Mouse (Mus musculus) CH12.LX (cell line): ENCODE data around the gene Cald1. TPM values are rescaled to one million over a fixed set of nuclear protein-coding genes. Genes with fewer than 3 reads are reported as not detected.

Experiments used
- DNase-seq: peaks from one replicate; pipeline ENCODE4 v3.0.0-alpha.2; 2013; ENCODE audit errors: extremely low read depth
- H3K27ac ChIP-seq: 2 replicates; pipeline ENCODE4 v1.5.1; 2012; ENCODE audit warnings: low read depth, mild to moderate bottlenecking, control low read depth, moderate library complexity; ENCODE audit not compliant: insufficient read depth
- H3K27me3 ChIP-seq: replicated peaks from 2 replicates; pipeline ENCODE3; 2012; ENCODE audit warnings: inconsistent platforms
- H3K36me3 ChIP-seq, 2 experiments: replicated peaks in 1 of 2; 2 replicates each; pipeline versions ENCODE3 to v1.6.1; 2012; ENCODE audit warnings: inconsistent platforms in 1 of 2, low read length in 1 of 2, mild to moderate bottlenecking in 1 of 2, mixed read lengths in 1 of 2, moderate library complexity in 1 of 2; ENCODE audit not compliant: control insufficient read depth in 1 of 2, insufficient read depth in 1 of 2
- H3K4me1 ChIP-seq, 2 experiments: 2 replicates each; pipeline ENCODE4 v1.6.1; 2012; ENCODE audit warnings: inconsistent platforms in 1 of 2, moderate library complexity in 1 of 2; ENCODE audit not compliant: insufficient read depth in 2 of 2, control insufficient read depth in 1 of 2
- H3K4me2 ChIP-seq: 2 replicates; pipeline ENCODE4 v1.6.1; 2012; ENCODE audit warnings: low read depth, mild to moderate bottlenecking, control low read depth; ENCODE audit not compliant: poor library complexity, insufficient read depth, severe bottlenecking
- H3K4me3 ChIP-seq, 3 experiments: fragments of 150-350 bp in 1 of 3; sonication (generic) in 1 of 3; replicated peaks in 1 of 3; 2 replicates each; pipeline versions ENCODE3 to v1.5.1; 2011 to 2012; ENCODE audit warnings: low read depth in 2 of 3, low read length in 2 of 3, mild to moderate bottlenecking in 2 of 3, moderate library complexity in 2 of 3, control low read depth in 1 of 3, improper control_type of control experiment in 1 of 3, inconsistent platforms in 1 of 3, mixed read lengths in 1 of 3; ENCODE audit not compliant: poor library complexity in 1 of 3
- H3K79me2 ChIP-seq: replicated peaks from 2 replicates; pipeline ENCODE4 v1.6.1; 2012; ENCODE audit warnings: mild to moderate bottlenecking, moderate library complexity; ENCODE audit not compliant: control insufficient read depth, poor library complexity, insufficient read depth, severe bottlenecking; ENCODE audit errors: extremely low read depth
- H3K9ac ChIP-seq: 2 replicates; pipeline ENCODE4 v1.6.1; 2012; ENCODE audit warnings: low read depth, mild to moderate bottlenecking, control low read depth, moderate library complexity; ENCODE audit not compliant: insufficient read depth
- H3K9me3 ChIP-seq: replicated peaks from 2 replicates; pipeline ENCODE3; 2012; ENCODE audit warnings: low read length, inconsistent platforms, mixed read lengths
- CHD2 ChIP-seq: IDR thresholded peaks from 2 replicates; pipeline ENCODE4 v1.6.1; 2011; ENCODE audit warnings: low read length, improper control_type of control experiment
- CTCF ChIP-seq, 2 experiments: IDR thresholded peaks in 1 of 2; conservative IDR thresholded peaks in 1 of 2; 2 replicates each; pipeline ENCODE4 v1.5.1; 2011 to 2012; ENCODE audit warnings: low read depth in 2 of 2, low read length in 2 of 2, improper control_type of control experiment in 1 of 2, inconsistent platforms in 1 of 2, mild to moderate bottlenecking in 1 of 2, moderate library complexity in 1 of 2
- E2F4 ChIP-seq: IDR thresholded peaks from 2 replicates; pipeline ENCODE4 v1.6.1; 2011; ENCODE audit warnings: low read depth, low read length, improper control_type of control experiment; ENCODE audit not compliant: insufficient replicate concordance
- ELF1 ChIP-seq: IDR thresholded peaks from 2 replicates; pipeline ENCODE4 v1.6.1; 2014; ENCODE audit warnings: low read depth, mild to moderate bottlenecking, inconsistent platforms, low read length, improper control_type of control experiment
- EP300 ChIP-seq: IDR thresholded peaks from 2 replicates; pipeline ENCODE4 v1.6.1; 2011; ENCODE audit warnings: low read length, improper control_type of control experiment
- ETS1 ChIP-seq: conservative IDR thresholded peaks from 2 replicates; pipeline ENCODE4 v1.6.1; 2012; ENCODE audit warnings: low read depth, mild to moderate bottlenecking, inconsistent platforms, low read length, improper control_type of control experiment, moderate library complexity
- HCFC1 ChIP-seq: IDR thresholded peaks from 2 replicates; pipeline ENCODE4 v1.6.1; 2012; ENCODE audit warnings: low read depth, mild to moderate bottlenecking, inconsistent platforms, low read length, improper control_type of control experiment
- KAT2A ChIP-seq: IDR thresholded peaks from 2 replicates; pipeline ENCODE4 v1.6.1; 2012; ENCODE audit warnings: low read length, improper control_type of control experiment, inconsistent platforms; ENCODE audit not compliant: insufficient replicate concordance
- MEF2A ChIP-seq: IDR thresholded peaks from 2 replicates; pipeline ENCODE4 v1.6.1; 2014; ENCODE audit warnings: low read depth, mild to moderate bottlenecking, inconsistent platforms, low read length, improper control_type of control experiment, borderline replicate concordance
- MYC ChIP-seq: IDR thresholded peaks from 2 replicates; pipeline ENCODE4 v1.6.1; 2011; ENCODE audit warnings: low read depth, mild to moderate bottlenecking, improper control_type of control experiment, low read length
- NELFE ChIP-seq: IDR thresholded peaks from 2 replicates; pipeline ENCODE4 v1.6.1; 2011; ENCODE audit warnings: low read depth, low read length, improper control_type of control experiment
- PAX5 ChIP-seq: IDR thresholded peaks from 2 replicates; pipeline ENCODE4 v1.6.1; 2012; ENCODE audit warnings: low read length, inconsistent platforms, mixed read lengths
- POLR2A ChIP-seq: IDR thresholded peaks from 2 replicates; pipeline ENCODE4 v1.6.1; 2011; ENCODE audit warnings: low read depth, mild to moderate bottlenecking, improper control_type of control experiment, low read length
- RCOR1 ChIP-seq: conservative IDR thresholded peaks from 2 replicates; pipeline ENCODE4 v1.6.1; 2012; ENCODE audit warnings: low read depth, mild to moderate bottlenecking, inconsistent platforms, low read length, improper control_type of control experiment
- TBP ChIP-seq: conservative IDR thresholded peaks from 2 replicates; pipeline ENCODE4 v1.6.1; 2011; ENCODE audit warnings: low read depth, low read length, improper control_type of control experiment
- USF2 ChIP-seq: conservative IDR thresholded peaks from 2 replicates; pipeline ENCODE4 v1.6.1; 2011; ENCODE audit warnings: low read depth, low read length, improper control_type of control experiment
- ZKSCAN1 ChIP-seq: IDR thresholded peaks from 2 replicates; pipeline ENCODE4 v1.6.1; 2012; ENCODE audit warnings: low read depth, inconsistent platforms, low read length, improper control_type of control experiment, borderline replicate concordance
- ZNF384 ChIP-seq: IDR thresholded peaks from 2 replicates; pipeline ENCODE4 v1.6.1; 2012; ENCODE audit warnings: low read depth, low read length, improper control_type of control experiment, inconsistent platforms
- dilution Hi-C: fragments of 300-500 bp; cut with MboI; formaldehyde crosslinking; loops from 2 replicates; pipeline ENCODE4 v1.14.3; 2020; ENCODE audit warnings: low sequenced_read_pairs; ENCODE audit not compliant: extremely low pct_unique_long_range_greater_than_20kb, extremely low pct_ligation_motif_present
- in situ Hi-C: fragments of 300-500 bp; cut with MboI; formaldehyde crosslinking; loops from 3 replicates; pipeline ENCODE4 v1.14.3; 2019; ENCODE audit warnings: low sequenced_read_pairs, low pct_ligation_motif_present, low pct_unique_long_range_greater_than_20kb, mixed read lengths
- polyA plus RNA-seq: library from polyadenylated mRNA; unstranded; fragments of >175 nt; gene quantifications from 2 replicates; pipeline ENCODE4 v1.2.1, GENCODE M21; 2012; ENCODE audit warnings: low read depth; ENCODE audit not compliant: insufficient read length
- total RNA-seq, 2 experiments: library from RNA; depleted of rRNA; stranded (reverse); fragments of 300-350 nt in 1 of 2; fragments of >200 nt in 1 of 2; gene quantifications; 2 replicates each; pipeline ENCODE4 v1.2.3; 2012 to 2014

Gene Cald1
- total and polyA plus RNA-seq, 3 experiments = 0.55 to 4.0 (median 1.1) TPM

GRCm38 (mm10) chr6:34620242-34620641 lies 21.9 kb downstream of the Cald1 start:
- no peaks in the 10 kb centered on the region for H3K4me1 ChIP-seq
- no peak overlapping the region for H3K4me3 ChIP-seq
- TF ChIP-seq MYC = no peak
- H3K4me2 ChIP-seq = no peak overlapping the region
- no peak overlapping the region for H3K9ac ChIP-seq
- H3K27me3 ChIP-seq = no peaks in the 10 kb centered on the region
- no peaks in the 10 kb centered on the region for H3K36me3 ChIP-seq
- no peak for DNase-seq
- no peaks in the 10 kb centered on the region for H3K9me3 ChIP-seq
- H3K27ac ChIP-seq = no peak overlapping the region
- in situ Hi-C loops = no loop called here
- H3K79me2 ChIP-seq = no peaks in the 10 kb centered on the region
- dilution Hi-C loops = no loop called here

DNA sequence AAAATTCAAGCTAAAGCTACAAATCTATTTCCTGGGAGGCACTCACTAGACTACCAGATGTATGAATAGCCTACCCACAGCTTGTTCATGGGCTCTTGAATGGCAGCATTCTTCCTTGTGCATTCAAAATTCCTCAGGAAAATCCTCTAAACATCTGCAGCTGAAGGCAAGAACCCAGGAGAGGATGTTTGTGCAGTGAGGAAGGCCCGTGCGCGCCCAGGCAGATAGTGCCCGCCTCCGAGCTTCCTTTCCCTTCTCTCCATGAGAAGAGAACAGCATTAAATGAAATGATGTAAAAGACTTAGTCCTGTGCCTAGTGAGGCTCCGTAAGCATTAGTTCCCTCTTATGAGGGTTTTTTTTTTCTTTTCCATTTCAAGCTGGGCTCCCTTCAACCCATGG lies 24.6 kb downstream of the Cald1 start:
- Histone ChIP-seq H3K36me3 (no peaks in the 10 kb centered on the region), H3K4me3 (no peak overlapping the region), H3K9ac (no peak overlapping the region), H3K27ac (no peak overlapping the region), H3K4me2 (no peak overlapping the region), H3K9me3 (no peaks in the 10 kb centered on the region), H3K79me2 (no peaks in the 10 kb centered on the region), H3K27me3 (no peaks in the 10 kb centered on the region), H3K4me1 (no peaks in the 10 kb centered on the region)
- DNase-seq = no peak
- TF ChIP-seq NELFE (no peak), ETS1 (no peak), KAT2A (no peak), EP300 (no peak), MEF2A (no peak), CHD2 (no peak), HCFC1 (no peak), RCOR1 (no peak), ZKSCAN1 (no peak), CTCF (conservative IDR thresholded peaks at IDR 0.05 in 1 of 2, IDR thresholded peaks at IDR 0.05 in 1 of 2; ENCODE audit: low read depth in 2 of 2, low read length in 2 of 2) (no peak), E2F4 (no peak), PAX5 (no peak), ZNF384 (no peak), TBP (no peak), ELF1 (no peak), POLR2A (no peak), USF2 (no peak)
- in situ Hi-C loops = no loop called here
- dilution Hi-C loops = no loop called here
